Mouse (Mus musculus) limb, embryonic 11.5 days (tissue): Measurements from ENCODE around the gene Hexdc. TPM values are rescaled to one million over a fixed set of nuclear protein-coding genes. Genes with fewer than 3 reads are reported as not detected.

ENCODE experiments used
- ATAC-seq: fragments of 200-750 bp; cut with Nextera tagmentation; 2 replicates; pipeline ENCODE4 v1.8.0; 2017; ENCODE audit warnings: low read depth; ENCODE audit not compliant: insufficient number of reproducible peaks, low FRiP score, low TSS enrichment
- DNase-seq: peaks from one replicate; pipeline ENCODE4 v3.0.0-alpha.2; 2015; ENCODE audit warnings: low spot score
- H3K27ac ChIP-seq: fragments of 300-500 bp; sonication (generic); replicated peaks from 2 replicates; pipeline ENCODE4 v1.5.1; 2014; ENCODE audit warnings: low read depth, mild to moderate bottlenecking, low read length
- H3K27me3 ChIP-seq: fragments of 300-500 bp; sonication (generic); 2 replicates; pipeline ENCODE4 v1.6.1; 2014; ENCODE audit warnings: mild to moderate bottlenecking, low read length, mixed read lengths; ENCODE audit not compliant: control insufficient read depth, insufficient read depth
- H3K36me3 ChIP-seq: fragments of 300-500 bp; sonication (generic); 2 replicates; pipeline ENCODE4 v1.6.1; 2014; ENCODE audit warnings: mild to moderate bottlenecking, low read length, moderate library complexity, mixed read lengths; ENCODE audit not compliant: control insufficient read depth, insufficient read depth
- H3K4me1 ChIP-seq: fragments of 300-500 bp; sonication (generic); 2 replicates; pipeline ENCODE4 v1.6.1; 2014; ENCODE audit warnings: low read length, mixed read lengths; ENCODE audit not compliant: control insufficient read depth, insufficient read depth
- H3K4me2 ChIP-seq: fragments of 300-500 bp; sonication (generic); 2 replicates; pipeline ENCODE4 v1.6.1; 2014; ENCODE audit warnings: low read depth, mild to moderate bottlenecking, moderate library complexity; ENCODE audit not compliant: severe bottlenecking
- H3K4me3 ChIP-seq: fragments of 300-500 bp; sonication (generic); 2 replicates; pipeline ENCODE4 v1.5.1; 2014; ENCODE audit warnings: low read depth, low read length
- H3K9ac ChIP-seq: fragments of 300-500 bp; sonication (generic); 2 replicates; pipeline ENCODE4 v1.6.1; 2014; ENCODE audit warnings: mild to moderate bottlenecking, low read length
- H3K9me3 ChIP-seq: fragments of 300-500 bp; sonication (generic); 2 replicates; pipeline ENCODE4 v1.6.1; 2016; ENCODE audit warnings: low read length; ENCODE audit not compliant: control insufficient read depth
- WGBS: fragments of 180-500 bp; shearing (Covaris S2); extraction: QIAGEN DNeasy Blood & Tissue Kit; methylation state at CpG from one replicate; pipeline ENCODE4 v1.1.7; 2014; 5-methylcytosine and 5-hydroxymethylcytosine counted together
- polyA plus RNA-seq: library from polyadenylated mRNA; unstranded; fragments of >200 nt; fragmentation: Nextera tagmentation; extraction: Ambion mirVana; gene quantifications from 2 replicates; pipeline ENCODE4 v1.2.1, GENCODE M21; 2014

Hexdc gene
- polyA plus RNA-seq, 1 experiment from 2014 or later = 6.6 TPM

DNA sequence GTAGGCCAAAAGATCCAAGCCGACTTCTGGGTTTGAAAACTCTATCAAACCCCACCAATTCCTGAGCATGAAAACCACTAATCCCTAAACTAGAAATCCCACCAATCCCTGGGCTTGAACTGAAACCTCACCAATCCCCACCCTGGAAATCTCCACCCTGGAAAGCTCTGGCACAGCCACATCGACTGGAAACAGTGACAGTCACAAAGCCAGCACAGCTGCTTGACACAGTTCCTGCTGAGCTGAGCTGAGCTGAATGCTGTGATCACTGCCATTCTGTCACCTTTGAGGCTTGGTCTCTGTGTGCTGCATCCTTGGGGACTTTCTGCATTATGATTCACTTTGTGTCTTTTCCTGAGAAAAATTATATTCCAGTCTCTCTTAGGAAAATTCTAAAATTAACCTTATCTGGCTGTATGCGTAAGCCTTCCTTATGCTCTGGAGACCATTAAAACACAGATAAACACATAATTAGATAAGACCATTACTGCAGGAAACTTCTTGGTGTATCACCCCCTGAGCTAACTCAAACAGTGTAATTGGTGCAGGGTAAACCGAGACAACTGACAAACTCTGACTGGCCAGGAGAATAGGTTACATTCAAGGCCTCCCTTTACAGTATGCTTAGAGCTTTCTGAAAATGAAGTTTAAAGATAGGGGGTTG is 27.5 kb downstream of the Hexdc start:
- DNase-seq (no peak), ATAC-seq (no peak)

DNA sequence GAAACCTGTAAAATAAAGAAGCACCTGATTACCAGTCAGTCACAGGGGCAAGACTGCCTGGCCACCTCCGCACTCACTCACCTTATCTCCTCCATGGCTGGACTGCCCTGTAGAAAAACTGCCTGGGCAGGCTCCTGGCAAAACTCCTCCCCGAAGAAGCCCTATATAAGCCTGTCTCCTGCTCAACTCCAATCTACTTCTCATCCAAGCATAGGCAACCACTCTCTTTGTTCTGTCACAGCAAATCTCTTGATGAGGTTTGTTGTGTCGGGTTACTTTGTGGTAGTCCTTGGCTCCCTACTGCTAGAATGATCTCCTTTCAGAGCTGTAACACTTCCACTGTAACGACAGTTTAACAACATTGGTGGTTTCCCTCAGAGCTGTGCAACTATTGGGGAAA is 28.5 kb downstream of the Hexdc start:
- H3K4me3 ChIP-seq = no peak overlapping the region
- DNase-seq = no peak
- H3K4me2 ChIP-seq = no peak overlapping the region
- no peaks in the 10 kb centered on the region for H3K36me3 ChIP-seq
- no peak for ATAC-seq
- H3K27ac ChIP-seq = no peak overlapping the region
- H3K9ac ChIP-seq = no peak overlapping the region
- no peaks in the 10 kb centered on the region for H3K9me3 ChIP-seq
- no peaks in the 10 kb centered on the region for H3K27me3 ChIP-seq
- H3K4me1 ChIP-seq = peaks cover 6% of the 10 kb centered on the region; the same call in 1 of the 2 replicates
- WGBS = 33% methylated on average over 4 of the region's 4 CpGs

More for the DNA sequence above, 27.5 kb downstream of the Hexdc start:
- H3K36me3 ChIP-seq = no peaks in the 10 kb centered on the region
- H3K4me2 ChIP-seq = no peak overlapping the region
- no peaks in the 10 kb centered on the region for H3K9me3 ChIP-seq
- 65% methylated on average over 4 of the region's 4 CpGs for WGBS
- H3K4me3 ChIP-seq = no peak overlapping the region
- no peak overlapping the region for H3K27ac ChIP-seq
- H3K4me1 ChIP-seq = peaks cover 6% of the 10 kb centered on the region; the same call in 1 of the 2 replicates
- no peak overlapping the region for H3K9ac ChIP-seq
- H3K27me3 ChIP-seq = no peaks in the 10 kb centered on the region

GRCm38 (mm10) chr11:121235475-121236238 is 31.4 kb downstream of the Hexdc start:
- no peak overlapping the region for H3K9ac ChIP-seq
- peak overlapping the region; percentile 97; the same call in 1 of the 2 replicates for H3K27ac ChIP-seq
- DNase-seq = peak; percentile 52
- 0 out of 2 replicates have a peak, but pooled peaks cover 2% of the 10 kb centered on the region for H3K36me3 ChIP-seq
- no peak overlapping the region for H3K4me3 ChIP-seq
- H3K4me1 ChIP-seq = 0 out of 2 replicates have a peak, but pooled peaks cover 3% of the 10 kb centered on the region
- peak overlapping the region; percentile 36; the same call in 1 of the 2 replicates for H3K4me2 ChIP-seq
- H3K9me3 ChIP-seq = no peaks in the 10 kb centered on the region
- WGBS = 32% methylated on average over 9 of the region's 9 CpGs
- ATAC-seq = no peak
- no peaks in the 10 kb centered on the region for H3K27me3 ChIP-seq

- Histone ChIP-seq H3K4me2 (peak within 1 kb of the TSS; percentile 47), H3K27ac (peak within 1 kb of the TSS; percentile 97), H3K9ac (peak within 1 kb of the TSS; percentile 76), H3K9me3 (no peaks in the 10 kb centered on the region), H3K4me3 (peak within 1 kb of the TSS; percentile 72), H3K27me3 (no peaks in the 10 kb centered on the region), H3K36me3 (0 out of 2 replicates have a peak, but pooled peaks cover 2% of the 10 kb centered on the region), H3K4me1 (0 out of 2 replicates have a peak, but pooled peaks cover 3% of the 10 kb centered on the region)
- peak; percentile 100 for ATAC-seq
- WGBS = under 1% methylated on average over 50 of the region's 50 CpGs
- peak; percentile 97 for DNase-seq
Observed at GRCm38 (mm10) chr11:121236564-121237344, 32.5 kb downstream of the Hexdc start, which contains the start of gene Narf. Gene Narf (plus strand): TSS chr11:121237253.

DNA sequence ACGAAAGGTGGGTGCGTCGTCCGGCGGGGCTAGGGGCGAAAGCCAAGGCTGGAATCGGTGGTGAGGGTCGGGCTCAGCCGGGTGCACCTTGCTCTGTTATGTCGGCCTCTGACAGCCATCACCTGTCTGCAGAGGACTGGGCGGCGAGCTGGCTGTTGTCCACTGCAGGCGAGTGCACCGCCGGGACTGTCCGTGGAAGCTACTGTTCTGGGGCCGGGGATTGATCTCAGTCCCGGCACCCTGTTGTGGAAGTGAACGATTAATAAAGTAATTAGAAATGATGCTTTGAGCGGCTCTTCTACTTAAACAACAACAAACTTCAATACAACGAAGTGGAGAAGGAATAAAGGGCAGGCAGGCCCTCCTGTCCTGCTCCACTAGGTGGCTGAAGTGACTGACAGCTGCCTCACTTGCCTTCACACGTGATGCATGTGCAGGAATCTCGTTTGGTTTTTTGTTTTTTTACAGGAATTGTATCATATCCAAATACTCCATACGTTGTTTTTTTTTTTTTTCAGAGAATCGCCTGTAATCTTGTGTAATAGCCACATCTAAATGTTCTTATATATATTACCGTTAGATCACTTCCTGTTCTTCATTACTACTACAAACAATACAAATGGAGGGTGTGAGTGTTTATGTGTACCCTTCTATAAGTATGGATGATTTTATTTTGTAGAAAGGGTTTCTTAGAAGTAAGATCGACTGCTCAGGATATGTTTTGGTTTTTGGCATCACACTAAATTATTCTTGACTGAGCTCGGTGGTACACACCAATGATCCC is 33.3 kb downstream of the Hexdc start:
- peak overlapping the region; percentile 72 for H3K9ac ChIP-seq
- H3K4me3 ChIP-seq = peak overlapping the region; percentile 72
- peak overlapping the region; percentile 47 for H3K4me2 ChIP-seq
- ATAC-seq (peak; percentile 52; the same call in 1 of the 2 replicates), DNase-seq (no peak)
- 6% methylated on average over 28 of the region's 28 CpGs for WGBS
- H3K27me3 ChIP-seq = no peaks in the 10 kb centered on the region
- 0 out of 2 replicates have a peak, but pooled peaks cover 3% of the 10 kb centered on the region for H3K4me1 ChIP-seq
- H3K36me3 ChIP-seq = peaks cover 5% of the 10 kb centered on the region; the same call in 1 of the 2 replicates
- H3K9me3 ChIP-seq = no peaks in the 10 kb centered on the region
- H3K27ac ChIP-seq = peak overlapping the region; percentile 97

DNA sequence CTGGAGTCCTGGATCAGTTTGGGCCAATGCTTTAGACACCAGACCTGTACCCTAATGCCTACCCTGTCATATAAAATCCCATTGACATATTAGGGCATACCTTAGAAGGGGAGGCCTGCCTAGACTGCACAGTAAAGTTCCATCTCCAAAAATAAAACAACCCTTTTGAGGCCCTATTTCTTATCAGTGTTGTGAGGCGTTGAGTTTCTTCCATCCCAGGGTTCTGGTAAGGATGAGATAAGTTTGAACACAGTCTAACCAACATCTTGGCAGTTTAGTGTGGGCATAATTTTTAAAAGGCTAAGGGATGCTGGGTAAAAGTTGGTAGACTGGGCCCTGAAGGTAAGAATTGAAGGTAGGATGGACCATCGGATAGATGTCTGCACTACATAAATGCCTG is 35.4 kb downstream of the Hexdc start:
- H3K4me3 ChIP-seq = no peak overlapping the region
- DNase-seq = no peak
- ATAC-seq = no peak
- WGBS = 88% methylated on average over 2 of the region's 2 CpGs
- H3K27ac ChIP-seq = no peak overlapping the region
- H3K9me3 ChIP-seq = no peaks in the 10 kb centered on the region
- H3K9ac ChIP-seq = no peak overlapping the region
- H3K27me3 ChIP-seq = no peaks in the 10 kb centered on the region
- H3K4me2 ChIP-seq = no peak overlapping the region
- H3K4me1 ChIP-seq = 0 out of 2 replicates have a peak, but pooled peaks cover 3% of the 10 kb centered on the region
- peaks cover 18% of the 10 kb centered on the region; the same call in 1 of the 2 replicates for H3K36me3 ChIP-seq

GRCm38 (mm10) chr11:121250196-121250595 is 46.0 kb downstream of the Hexdc start:
- H3K27me3 ChIP-seq = no peaks in the 10 kb centered on the region
- H3K36me3 ChIP-seq = peaks cover 51% of the 10 kb centered on the region
- ATAC-seq (no peak), DNase-seq (no peak)
- no peak overlapping the region for H3K4me2 ChIP-seq
- no peaks in the 10 kb centered on the region for H3K9me3 ChIP-seq
- no peaks in the 10 kb centered on the region for H3K4me1 ChIP-seq
- 89% methylated on average over 8 of the region's 8 CpGs for WGBS
- no peak overlapping the region for H3K27ac ChIP-seq
- no peak overlapping the region for H3K9ac ChIP-seq
- H3K4me3 ChIP-seq = no peak overlapping the region
